Comparison of ENCODE assay signal across 13 mouse cellular contexts in genomic region chr16:17949421-17949877, GRCm38 (mm10). TPM values are rescaled to one million over a fixed set of nuclear protein-coding genes. Genes with fewer than 3 reads are reported as not detected.
DNase-seq lines count a peak whose midpoint lies in the region; ATAC-seq and TF ChIP-seq lines count a peak whose summit lies in the region.
"Had no signal": no experiment of that assay in that cellular context is flagged by ENCODE, and none has a peak within 500 bp of the region (broad histone marks: within the 10 kb centered on the region; RNA-seq: fewer than 3 reads in every experiment).

No protein-coding gene starts in this region.

- peak; percentile 54 for DNase-seq in neural tube, embryonic 11.5 days (ENCODE audit: low spot score)
- peak; percentile 65 for DNase-seq in embryo, embryonic 11 days
- peak; percentile 12 for DNase-seq in forebrain, postnatal 0 days
- DNase-seq in cerebellum, adult 11-12 months: no peak
- no peak for DNase-seq in cerebellum, postnatal 36 days
- DNase-seq in adrenal gland, postnatal 36 days: no peak
- DNase-seq: adrenal gland, adult 2 months; heart, adult 2 months had no signal

- WGBS in neural tube, embryonic 11.5 days: 38% methylated on average over 2 of the region's 2 CpGs
- 31% methylated on average over 2 of the region's 2 CpGs for WGBS in neural tube, embryonic 15.5 days
- WGBS in forebrain, postnatal 0 days: 17% methylated on average over 2 of the region's 2 CpGs
- WGBS in midbrain, embryonic 16.5 days: 3% methylated on average over 2 of the region's 2 CpGs

- H3K4me3 ChIP-seq in neural tube, embryonic 11.5 days (ENCODE audit: low read depth, low read length): no peak overlapping the region
- H3K4me3 ChIP-seq in neural tube, embryonic 15.5 days (replicated peaks): no peak overlapping the region
- H3K4me3 ChIP-seq in forebrain, postnatal 0 days (ENCODE audit: low read depth, low read length): no peak overlapping the region
- H3K4me3 ChIP-seq in midbrain, embryonic 16.5 days (ENCODE audit: low read depth, low read length): no peak overlapping the region
- H3K4me3 ChIP-seq: heart, adult 2 months; lung, embryonic 15.5 days had no signal

- H3K36me3 ChIP-seq in neural tube, embryonic 11.5 days (ENCODE audit: control insufficient read depth, insufficient read depth, low read length): no peaks in the 10 kb centered on the region
- no peaks in the 10 kb centered on the region for H3K36me3 ChIP-seq in neural tube, embryonic 15.5 days
- H3K36me3 ChIP-seq in forebrain, postnatal 0 days (ENCODE audit: insufficient read depth): no peaks in the 10 kb centered on the region
- H3K36me3 ChIP-seq in midbrain, embryonic 16.5 days (ENCODE audit: control insufficient read depth, insufficient read depth, low read length): no peaks in the 10 kb centered on the region
- H3K36me3 ChIP-seq: lung, embryonic 15.5 days had no signal

- ATAC-seq in neural tube, embryonic 11.5 days (ENCODE audit: insufficient read depth, low FRiP score, low TSS enrichment): peak; percentile 60; the same call in 1 of the 2 replicates
- no peak for ATAC-seq in neural tube, embryonic 15.5 days (ENCODE audit: low FRiP score)
- ATAC-seq in forebrain, postnatal 0 days: peak; percentile 47
- ATAC-seq in midbrain, embryonic 16.5 days: peak; percentile 89
- ATAC-seq: intestine, postnatal 0 days had no signal

- H3K9ac ChIP-seq in neural tube, embryonic 11.5 days (ENCODE audit: low read length): 0 out of 2 replicates have a peak overlapping the region, but pooled peaks have one; percentile 8
- no peak overlapping the region for H3K9ac ChIP-seq in neural tube, embryonic 15.5 days (replicated peaks)
- H3K9ac ChIP-seq in forebrain, postnatal 0 days: no peak overlapping the region
- H3K9ac ChIP-seq in midbrain, embryonic 16.5 days (ENCODE audit: low read depth, low read length): peak overlapping the region; percentile 30; the same call in 1 of the 2 replicates
- H3K9ac ChIP-seq: lung, embryonic 15.5 days had no signal

- no peak overlapping the region for H3K27ac ChIP-seq in neural tube, embryonic 11.5 days (ENCODE audit: low read depth, low read length)
- H3K27ac ChIP-seq in neural tube, embryonic 15.5 days (replicated peaks): no peak overlapping the region
- H3K27ac ChIP-seq in forebrain, postnatal 0 days (ENCODE audit: low read depth, low read length): no peak overlapping the region
- peak overlapping the region; percentile 63; the same call in 1 of the 2 replicates for H3K27ac ChIP-seq in midbrain, embryonic 16.5 days (ENCODE audit: low read length)
- H3K27ac ChIP-seq: heart, adult 2 months; lung, embryonic 15.5 days had no signal

- H3K9me3 ChIP-seq in neural tube, embryonic 11.5 days (ENCODE audit: control insufficient read depth, low read length): no peaks in the 10 kb centered on the region
- H3K9me3 ChIP-seq in neural tube, embryonic 15.5 days (replicated peaks): no peaks in the 10 kb centered on the region
- no peaks in the 10 kb centered on the region for H3K9me3 ChIP-seq in forebrain, postnatal 0 days (ENCODE audit: low read length)
- no peaks in the 10 kb centered on the region for H3K9me3 ChIP-seq in midbrain, embryonic 16.5 days (replicated peaks; ENCODE audit: control insufficient read depth, low read length, poor library complexity, severe bottlenecking)
- H3K9me3 ChIP-seq: lung, embryonic 15.5 days had no signal

- no peaks in the 10 kb centered on the region for H3K27me3 ChIP-seq in neural tube, embryonic 11.5 days (ENCODE audit: control insufficient read depth, insufficient read depth, low read length)
- H3K27me3 ChIP-seq in neural tube, embryonic 15.5 days (replicated peaks): no peaks in the 10 kb centered on the region
- H3K27me3 ChIP-seq in forebrain, postnatal 0 days (ENCODE audit: insufficient read depth, low read length): no peaks in the 10 kb centered on the region
- no peaks in the 10 kb centered on the region for H3K27me3 ChIP-seq in midbrain, embryonic 16.5 days (ENCODE audit: control insufficient read depth, insufficient read depth, low read depth, low read length)
- H3K27me3 ChIP-seq: lung, embryonic 15.5 days had no signal

- H3K4me1 ChIP-seq in neural tube, embryonic 11.5 days (ENCODE audit: control insufficient read depth, insufficient read depth, low read length): no peaks in the 10 kb centered on the region
- H3K4me1 ChIP-seq in neural tube, embryonic 15.5 days: no peaks in the 10 kb centered on the region
- H3K4me1 ChIP-seq in forebrain, postnatal 0 days (ENCODE audit: insufficient read depth): no peaks in the 10 kb centered on the region
- peaks cover 8% of the 10 kb centered on the region; the same call in 1 of the 2 replicates for H3K4me1 ChIP-seq in midbrain, embryonic 16.5 days (ENCODE audit: control insufficient read depth, insufficient read depth, low read length)
- H3K4me1 ChIP-seq: lung, embryonic 15.5 days had no signal

- no peak for TF ChIP-seq CTCF in forebrain, postnatal 0 days (IDR thresholded peaks at IDR 0.05; ENCODE audit: low read depth)

- no peak overlapping the region for H3K4me2 ChIP-seq in neural tube, embryonic 11.5 days (ENCODE audit: low read depth)
- H3K4me2 ChIP-seq in neural tube, embryonic 15.5 days: no peak overlapping the region
- H3K4me2 ChIP-seq in forebrain, postnatal 0 days (ENCODE audit: low read depth): no peak overlapping the region
- no peak overlapping the region for H3K4me2 ChIP-seq in midbrain, embryonic 16.5 days (ENCODE audit: low read length)
- H3K4me2 ChIP-seq: lung, embryonic 15.5 days had no signal

RNA-seq across cellular contexts. Expression of gene Slc25a1, which starts 21.4 kb away (rescaled TPM):
- 127 and 131 TPM in 2 replicates for polyA plus RNA-seq in neural tube, embryonic 11.5 days (2014; fragmentation: Nextera tagmentation; extraction: Ambion mirVana)
- polyA plus RNA-seq in neural tube, embryonic 15.5 days (2015; fragmentation: Nextera tagmentation; extraction: Ambion mirVana): 187 and 221 TPM in 2 replicates
- total RNA-seq in forebrain, postnatal 0 days (2014; rRNA removed): 150 and 158 TPM in 2 replicates
- 143 and 146 TPM in 2 replicates for polyA plus RNA-seq in forebrain, postnatal 0 days (2015; fragmentation: Nextera tagmentation; extraction: Ambion mirVana)
- polyA plus RNA-seq in midbrain, embryonic 16.5 days (2015; fragmentation: Nextera tagmentation; extraction: Ambion mirVana): 163 and 179 TPM in 2 replicates
- total RNA-seq in adrenal gland, postnatal 36 days (2021): 100 to 1,000 TPM; 365 to 608 TPM

RNA-seq across cellular contexts. Expression of gene Vpreb2, which starts 30.8 kb away (rescaled TPM):
- polyA plus RNA-seq in neural tube, embryonic 11.5 days (2014; fragmentation: Nextera tagmentation; extraction: Ambion mirVana): not detected in 2 replicates
- polyA plus RNA-seq in neural tube, embryonic 15.5 days (2015; fragmentation: Nextera tagmentation; extraction: Ambion mirVana): not detected in 2 replicates
- total RNA-seq in forebrain, postnatal 0 days (2014; rRNA removed): not detected in 2 replicates
- not detected in 2 replicates for polyA plus RNA-seq in forebrain, postnatal 0 days (2015; fragmentation: Nextera tagmentation; extraction: Ambion mirVana)
- not detected in 2 replicates for polyA plus RNA-seq in midbrain, embryonic 16.5 days (2015; fragmentation: Nextera tagmentation; extraction: Ambion mirVana)
- not detected for total RNA-seq in adrenal gland, postnatal 36 days (2021)
- total RNA-seq: adrenal gland, adult 2 months; heart, adult 2 months; left cerebral cortex, postnatal 36 days had no signal
- polyA plus RNA-seq: adrenal gland, adult 2 months; heart, adult 2 months; intestine, postnatal 0 days; lung, embryonic 15.5 days had no signal

RNA-seq across cellular contexts. Expression of gene Gsc2, which starts 34.6 kb away (rescaled TPM):
- not detected in 2 replicates for polyA plus RNA-seq in neural tube, embryonic 11.5 days (2014; fragmentation: Nextera tagmentation; extraction: Ambion mirVana)
- polyA plus RNA-seq in neural tube, embryonic 15.5 days (2015; fragmentation: Nextera tagmentation; extraction: Ambion mirVana): 0.15 TPM in 1 of 2 replicates, not detected in the other
- not detected in 2 replicates for total RNA-seq in forebrain, postnatal 0 days (2014; rRNA removed)
- polyA plus RNA-seq in forebrain, postnatal 0 days (2015; fragmentation: Nextera tagmentation; extraction: Ambion mirVana): not detected in 2 replicates
- 0.46 and 1.4 TPM in 2 replicates for polyA plus RNA-seq in midbrain, embryonic 16.5 days (2015; fragmentation: Nextera tagmentation; extraction: Ambion mirVana)
- total RNA-seq in adrenal gland, postnatal 36 days (2021): not detected
- total RNA-seq: adrenal gland, adult 2 months; heart, adult 2 months; left cerebral cortex, postnatal 36 days had no signal
- polyA plus RNA-seq: adrenal gland, adult 2 months; heart, adult 2 months; intestine, postnatal 0 days; lung, embryonic 15.5 days had no signal

RNA-seq across cellular contexts. Expression of gene Ess2, which starts 38.3 kb away (rescaled TPM):
- polyA plus RNA-seq in neural tube, embryonic 11.5 days (2014; fragmentation: Nextera tagmentation; extraction: Ambion mirVana): 42.0 and 45.1 TPM in 2 replicates
- 40.7 and 42.5 TPM in 2 replicates for polyA plus RNA-seq in neural tube, embryonic 15.5 days (2015; fragmentation: Nextera tagmentation; extraction: Ambion mirVana)
- total RNA-seq in forebrain, postnatal 0 days (2014; rRNA removed): 50.4 and 50.5 TPM in 2 replicates
- polyA plus RNA-seq in forebrain, postnatal 0 days (2015; fragmentation: Nextera tagmentation; extraction: Ambion mirVana): 41.5 and 46.2 TPM in 2 replicates
- polyA plus RNA-seq in midbrain, embryonic 16.5 days (2015; fragmentation: Nextera tagmentation; extraction: Ambion mirVana): 47.6 and 48.6 TPM in 2 replicates
- total RNA-seq in adrenal gland, postnatal 36 days (2021): 10 to 100 TPM; 13.9 to 16.7 TPM

RNA-seq across cellular contexts. Expression of gene Tssk2, which starts 51.0 kb away (rescaled TPM):
- polyA plus RNA-seq in neural tube, embryonic 11.5 days (2014; fragmentation: Nextera tagmentation; extraction: Ambion mirVana): 0.28 TPM in 1 of 2 replicates, not detected in the other
- not detected in 2 replicates for polyA plus RNA-seq in neural tube, embryonic 15.5 days (2015; fragmentation: Nextera tagmentation; extraction: Ambion mirVana)
- not detected in 2 replicates for total RNA-seq in forebrain, postnatal 0 days (2014; rRNA removed)
- not detected in 2 replicates for polyA plus RNA-seq in forebrain, postnatal 0 days (2015; fragmentation: Nextera tagmentation; extraction: Ambion mirVana)
- polyA plus RNA-seq in midbrain, embryonic 16.5 days (2015; fragmentation: Nextera tagmentation; extraction: Ambion mirVana): not detected in 2 replicates
- not detected for total RNA-seq in adrenal gland, postnatal 36 days (2021)
- total RNA-seq: adrenal gland, adult 2 months; heart, adult 2 months; left cerebral cortex, postnatal 36 days had no signal
- polyA plus RNA-seq: adrenal gland, adult 2 months; intestine, postnatal 0 days; lung, embryonic 15.5 days had no signal

Comparison
In these comparisons a context has a peak if more than half of its experiments do, and no peak if none do; other contexts are left out.
1. H3K9ac ChIP-seq: peak in neural tube, embryonic 11.5 days (single experiment) and midbrain, embryonic 16.5 days (single experiment); none in neural tube, embryonic 15.5 days (single experiment) and forebrain, postnatal 0 days (single experiment).
2. DNase-seq: peak in neural tube, embryonic 11.5 days (single experiment), embryo, embryonic 11 days (single experiment) and forebrain, postnatal 0 days (single experiment); none in cerebellum, adult 11-12 months (single experiment), cerebellum, postnatal 36 days (0 of 2) and adrenal gland, postnatal 36 days (0 of 2).